Mouse (Mus musculus) forebrain, embryonic 11.5 days (tissue): ENCODE measurements around the gene Whrn. TPM values are rescaled to one million over a fixed set of nuclear protein-coding genes. Genes with fewer than 3 reads are reported as not detected.

ENCODE experiments used
- ATAC-seq: fragments of 200-750 bp; cut with Nextera tagmentation; replicated peaks from 2 replicates; pipeline ENCODE4 v1.8.0; 2017; ENCODE audit warnings: moderate TSS enrichment; ENCODE audit not compliant: low FRiP score
- DNase-seq: peaks from one replicate; pipeline ENCODE4 v3.0.0-alpha.2; 2017; ENCODE audit warnings: low spot score
- H3K27ac ChIP-seq: fragments of 300-500 bp; sonication (generic); 2 replicates; pipeline ENCODE4 v1.5.1; 2014; ENCODE audit warnings: low read depth, low read length
- H3K27me3 ChIP-seq: fragments of 300-500 bp; sonication (generic); 2 replicates; pipeline ENCODE4 v1.6.1; 2014; ENCODE audit warnings: mild to moderate bottlenecking, low read length, mixed read lengths; ENCODE audit not compliant: control insufficient read depth, insufficient read depth
- H3K36me3 ChIP-seq: fragments of 300-500 bp; sonication (generic); 2 replicates; pipeline ENCODE4 v1.6.1; 2014; ENCODE audit warnings: mild to moderate bottlenecking, low read length, moderate library complexity, mixed read lengths; ENCODE audit not compliant: control insufficient read depth, insufficient read depth
- H3K4me1 ChIP-seq: fragments of 300-500 bp; sonication (generic); replicated peaks from 2 replicates; pipeline ENCODE4 v1.6.1; 2014; ENCODE audit warnings: low read length, mixed read lengths; ENCODE audit not compliant: control insufficient read depth, insufficient read depth
- H3K4me2 ChIP-seq: fragments of 300-500 bp; sonication (generic); 2 replicates; pipeline ENCODE4 v1.6.1; 2014; ENCODE audit warnings: low read depth, mild to moderate bottlenecking, low read length, moderate library complexity, mixed read lengths; ENCODE audit not compliant: severe bottlenecking
- H3K4me3 ChIP-seq: fragments of 300-500 bp; sonication (generic); 2 replicates; pipeline ENCODE4 v1.5.1; 2014; ENCODE audit warnings: low read depth, low read length
- H3K9ac ChIP-seq: fragments of 300-500 bp; sonication (generic); 2 replicates; pipeline ENCODE4 v1.6.1; 2014; ENCODE audit warnings: low read length
- H3K9me3 ChIP-seq: fragments of 300-500 bp; sonication (generic); 2 replicates; pipeline ENCODE4 v1.6.1; 2016; ENCODE audit warnings: low read length, mixed read lengths; ENCODE audit not compliant: control insufficient read depth
- WGBS: fragments of 180-500 bp; shearing (Covaris S2); extraction: QIAGEN DNeasy Blood & Tissue Kit; methylation state at CpG from one replicate; pipeline ENCODE4 v1.1.7; 2014; 5-methylcytosine and 5-hydroxymethylcytosine counted together
- polyA plus RNA-seq: library from polyadenylated mRNA; unstranded; fragments of >200 nt; fragmentation: Nextera tagmentation; extraction: Ambion mirVana; gene quantifications from 2 replicates; pipeline ENCODE4 v1.2.1, GENCODE M21; 2014

The Whrn gene
- polyA plus RNA-seq, 1 experiment from 2014 or later = 11.0 TPM

GRCm38 (mm10) chr4:63474439-63474838 lies 21.4 kb downstream of the Whrn start:
- no peaks in the 10 kb centered on the region for H3K9me3 ChIP-seq
- no peak overlapping the region for H3K4me2 ChIP-seq
- no peak overlapping the region for H3K9ac ChIP-seq
- H3K27me3 ChIP-seq = no peaks in the 10 kb centered on the region
- H3K27ac ChIP-seq = no peak overlapping the region
- peaks cover 3% of the 10 kb centered on the region; the same call in 1 of the 2 replicates for H3K4me1 ChIP-seq
- H3K36me3 ChIP-seq = no peaks in the 10 kb centered on the region
- peak; percentile 40; the same call in 1 of the 2 replicates for ATAC-seq
- no peak for DNase-seq
- H3K4me3 ChIP-seq = no peak overlapping the region
- whole genome bisulfite sequencing = 20% methylated on average over 2 of the region's 2 CpGs

DNA sequence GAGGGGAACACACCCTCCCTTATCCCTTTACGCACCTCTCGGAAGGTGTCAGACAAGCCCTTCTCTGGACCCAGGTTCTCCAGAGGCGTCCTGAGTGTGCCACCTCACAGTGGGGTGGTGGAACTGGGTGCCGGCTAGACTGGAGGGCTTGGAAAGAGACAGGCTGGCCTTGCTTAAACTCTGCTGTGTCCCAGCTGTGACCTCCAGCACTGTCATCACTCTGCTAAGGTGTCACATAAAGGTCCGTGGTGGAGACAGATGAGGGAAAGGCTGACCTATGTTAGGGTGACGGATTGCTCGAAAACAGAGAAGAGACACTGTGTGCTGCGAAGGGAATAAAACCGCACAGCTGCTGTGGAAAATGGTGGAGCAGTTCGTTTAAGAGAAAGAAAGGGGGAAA lies 28.5 kb downstream of the Whrn start:
- H3K9ac ChIP-seq = no peak overlapping the region
- peaks cover 3% of the 10 kb centered on the region for H3K27me3 ChIP-seq
- no peak overlapping the region for H3K27ac ChIP-seq
- no peaks in the 10 kb centered on the region for H3K4me1 ChIP-seq
- no peaks in the 10 kb centered on the region for H3K9me3 ChIP-seq
- ATAC-seq = 0 out of 2 replicates have a peak, but pooled peaks have one; percentile 31
- no peak for DNase-seq
- no peaks in the 10 kb centered on the region for H3K36me3 ChIP-seq
- WGBS = 79% methylated on average over 10 of the region's 10 CpGs
- no peak overlapping the region for H3K4me3 ChIP-seq
- no peak overlapping the region for H3K4me2 ChIP-seq

DNA sequence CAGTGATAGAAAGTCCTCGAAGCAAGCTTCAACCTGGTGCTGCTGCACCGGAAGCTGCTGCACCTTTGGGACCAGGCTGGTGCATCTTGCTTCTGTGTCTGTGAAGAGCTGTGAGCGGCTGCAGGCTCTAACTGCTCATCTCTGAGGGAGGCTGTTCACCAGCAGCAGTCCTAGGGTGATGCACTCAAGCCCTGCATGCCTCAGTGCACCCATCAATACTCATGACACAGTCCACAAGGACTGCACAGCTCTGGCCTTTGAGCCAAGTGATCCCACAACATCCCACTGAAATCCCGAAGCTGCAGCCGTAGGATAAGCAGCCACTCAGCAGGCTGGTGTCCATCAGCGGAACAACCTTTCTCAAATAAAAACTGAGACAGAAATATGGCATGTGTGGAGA lies 29.6 kb downstream of the Whrn start:
- Histone ChIP-seq H3K9me3 (no peaks in the 10 kb centered on the region), H3K36me3 (no peaks in the 10 kb centered on the region), H3K4me1 (no peaks in the 10 kb centered on the region), H3K9ac (no peak overlapping the region), H3K27ac (no peak overlapping the region), H3K27me3 (peaks cover 8% of the 10 kb centered on the region), H3K4me3 (no peak overlapping the region), H3K4me2 (no peak overlapping the region)
- 84% methylated on average over 6 of the region's 6 CpGs for WGBS
- DNase-seq = no peak
- ATAC-seq = no peak

DNA sequence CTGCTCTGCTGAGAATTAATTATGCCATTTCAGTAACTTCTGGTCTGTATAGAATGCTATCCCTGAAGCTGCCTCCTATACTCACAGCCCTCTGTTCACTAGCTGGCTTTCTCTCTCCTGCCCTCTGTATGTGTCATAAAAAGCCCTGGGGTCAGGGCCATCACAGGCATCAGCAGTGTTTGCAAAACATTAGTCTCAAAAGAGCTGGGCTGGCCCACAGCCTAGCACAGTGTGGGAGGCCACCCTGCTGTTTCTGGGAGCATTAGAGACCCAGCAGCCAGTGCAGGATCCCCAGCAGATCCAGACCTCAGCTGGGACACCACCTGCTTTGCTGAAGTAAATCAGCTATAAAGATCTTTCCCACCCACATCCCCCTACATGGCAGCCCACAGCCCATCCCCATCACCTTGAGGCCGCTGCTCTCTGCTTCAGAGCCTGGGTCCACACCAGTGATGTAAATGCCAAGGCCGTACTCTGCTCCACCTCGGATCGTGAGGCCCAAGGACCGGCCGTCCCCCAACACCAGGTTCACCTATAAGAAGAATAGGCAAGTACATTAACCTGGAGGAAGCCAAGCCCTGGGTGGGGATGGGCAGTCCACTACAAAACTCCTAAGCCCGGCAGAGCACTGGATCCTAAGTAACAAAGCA lies 34.8 kb downstream of the Whrn start:
- Histone ChIP-seq H3K9me3 (no peaks in the 10 kb centered on the region), H3K36me3 (no peaks in the 10 kb centered on the region), H3K9ac (no peak overlapping the region), H3K4me2 (no peak overlapping the region), H3K27me3 (peaks cover 18% of the 10 kb centered on the region), H3K4me1 (peaks cover 9% of the 10 kb centered on the region), H3K27ac (no peak overlapping the region), H3K4me3 (no peak overlapping the region)
- ATAC-seq (no peak), DNase-seq (no peak)
- 71% methylated on average over 7 of the region's 7 CpGs for WGBS

GRCm38 (mm10) chr4:63459141-63459789 lies 36.5 kb downstream of the Whrn start:
- Histone ChIP-seq H3K9me3 (no peaks in the 10 kb centered on the region), H3K4me2 (peak overlapping the region; percentile 34), H3K9ac (no peak overlapping the region), H3K4me3 (no peak overlapping the region), H3K4me1 (peaks cover 9% of the 10 kb centered on the region), H3K36me3 (no peaks in the 10 kb centered on the region), H3K27ac (peak overlapping the region; percentile 55), H3K27me3 (peaks cover 18% of the 10 kb centered on the region)
- 7% methylated on average over 16 of the region's 16 CpGs for WGBS
- ATAC-seq (peak; percentile 87), DNase-seq (peak; percentile 74)

DNA sequence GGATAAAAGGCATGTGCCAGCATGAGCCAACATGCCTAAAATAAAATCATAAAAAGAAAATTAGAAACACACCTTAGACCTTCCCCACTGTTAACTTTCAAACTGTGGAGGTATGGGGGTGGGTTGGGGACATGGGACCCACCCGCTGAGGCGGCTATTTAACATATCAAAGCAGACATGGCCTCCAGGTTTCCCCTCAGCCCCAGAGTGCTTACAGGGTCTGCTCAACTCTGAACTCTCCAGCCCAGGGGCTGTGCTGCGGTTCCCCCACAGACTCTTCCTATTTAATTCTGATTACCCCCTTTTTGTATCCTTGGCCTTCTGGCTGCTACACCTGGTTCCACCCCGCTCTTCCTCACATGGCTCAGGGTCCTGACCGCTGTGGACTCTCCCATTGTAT lies 39.2 kb downstream of the Whrn start:
- Histone ChIP-seq H3K4me3 (no peak overlapping the region), H3K36me3 (no peaks in the 10 kb centered on the region), H3K4me2 (no peak overlapping the region), H3K27me3 (peaks cover 9% of the 10 kb centered on the region), H3K9me3 (no peaks in the 10 kb centered on the region), H3K4me1 (peaks cover 9% of the 10 kb centered on the region), H3K27ac (no peak overlapping the region), H3K9ac (no peak overlapping the region)
- ATAC-seq (no peak), DNase-seq (no peak)
- 41% methylated on average over 5 of the region's 5 CpGs for WGBS

DNA sequence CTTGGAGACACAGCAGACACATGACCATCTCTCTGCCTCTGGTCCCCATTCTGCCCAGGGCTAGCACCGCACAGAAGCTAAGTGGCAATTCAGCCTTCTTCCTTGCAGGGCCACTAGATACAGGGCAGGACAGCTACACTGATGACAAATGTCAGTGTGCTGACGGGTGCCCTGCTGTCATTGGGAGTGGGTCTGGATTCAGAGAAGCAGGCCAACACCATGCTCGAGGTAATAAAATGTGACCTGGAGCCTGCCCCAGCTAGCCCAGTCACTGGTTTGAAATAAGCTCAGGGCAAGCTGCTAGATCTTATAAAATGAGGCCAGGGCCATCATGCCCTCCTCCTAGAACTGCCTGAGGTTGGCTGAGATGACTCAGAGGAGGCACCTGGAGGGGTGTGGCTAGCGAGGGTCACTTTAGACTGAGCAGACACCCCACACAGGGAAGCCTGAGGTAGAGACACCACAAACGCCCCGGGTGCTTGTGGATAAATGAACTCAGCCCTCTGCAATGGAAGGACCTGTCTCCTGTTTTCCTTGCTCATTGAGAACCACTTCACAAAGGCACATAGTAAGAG lies 41.8 kb downstream of the Whrn start:
- Histone ChIP-seq H3K27ac (no peak overlapping the region), H3K9me3 (no peaks in the 10 kb centered on the region), H3K4me3 (no peak overlapping the region), H3K4me1 (peaks cover 2% of the 10 kb centered on the region; the same call in 1 of the 2 replicates), H3K36me3 (no peaks in the 10 kb centered on the region; the same call in 1 of the 2 replicates), H3K27me3 (peaks cover 5% of the 10 kb centered on the region), H3K9ac (no peak overlapping the region), H3K4me2 (no peak overlapping the region)
- ATAC-seq (no peak), DNase-seq (no peak)
- WGBS = 84% methylated on average over 6 of the region's 6 CpGs

- no peak overlapping the region for H3K9ac ChIP-seq
- peaks cover 5% of the 10 kb centered on the region for H3K27me3 ChIP-seq
- 72% methylated on average over 3 of the region's 3 CpGs for WGBS
- no peak for DNase-seq
- ATAC-seq = no peak
- no peaks in the 10 kb centered on the region; the same call in 1 of the 2 replicates for H3K36me3 ChIP-seq
- H3K4me1 ChIP-seq = 0 out of 2 replicates have a peak, but pooled peaks cover 2% of the 10 kb centered on the region
- H3K27ac ChIP-seq = no peak overlapping the region
- H3K9me3 ChIP-seq = no peaks in the 10 kb centered on the region
- H3K4me3 ChIP-seq = no peak overlapping the region
- H3K4me2 ChIP-seq = no peak overlapping the region
Observed at GRCm38 (mm10) chr4:63452555-63452954, 43.2 kb downstream of the Whrn start.
